Mouse (Mus musculus): ENCODE measurements around the gene Serpina3g.

GRCm38 (mm10) chr12:104279056-104279435 is 43.0 kb downstream of the Serpina3g start:
- TF ChIP-seq CTCF (IDR thresholded peaks at IDR 0.05; ENCODE audit: insufficient read depth, low read length) (no peak), POLR2A (IDR thresholded peaks at IDR 0.05; ENCODE audit: borderline replicate concordance, extremely low read depth, low read depth, low read length) (no peak)

All from lung, adult 2 months (tissue).